Mouse (Mus musculus) kidney, postnatal 25 days (tissue): ENCODE data around the gene Dennd4b.
"Not testable (repeated sequence)": the region's sequence is repeated elsewhere in the genome, so short reads cannot be mapped to it uniquely, and the experiment has no call there.

Experiments
- DNase-seq, 2 experiments: peaks; one replicate each; pipeline ENCODE4 v3.0.0; 2021; ENCODE audit warnings: mixed read lengths in 2 of 2

The Dennd4b gene

DNA sequence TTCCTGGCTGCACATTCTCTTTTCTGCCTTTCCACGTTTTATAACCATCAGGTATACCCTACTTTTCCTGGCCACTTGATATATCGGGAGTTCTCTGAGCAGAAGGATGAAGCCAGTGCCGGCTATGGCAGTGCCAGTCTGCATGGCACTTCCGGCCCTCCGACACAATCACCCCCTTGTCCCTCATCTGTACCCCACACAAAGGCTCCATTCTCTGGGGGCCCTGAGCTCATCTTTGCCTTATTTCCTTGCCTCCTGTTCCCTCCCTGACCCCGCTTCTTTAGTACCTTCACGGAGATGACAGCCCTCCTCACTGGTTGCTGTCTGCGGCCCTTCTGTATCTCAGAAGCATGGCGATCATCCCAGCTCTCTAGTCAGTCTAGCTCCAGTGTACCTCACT, 15.7 kb downstream of the Dennd4b start:
- no peak for DNase-seq

DNA sequence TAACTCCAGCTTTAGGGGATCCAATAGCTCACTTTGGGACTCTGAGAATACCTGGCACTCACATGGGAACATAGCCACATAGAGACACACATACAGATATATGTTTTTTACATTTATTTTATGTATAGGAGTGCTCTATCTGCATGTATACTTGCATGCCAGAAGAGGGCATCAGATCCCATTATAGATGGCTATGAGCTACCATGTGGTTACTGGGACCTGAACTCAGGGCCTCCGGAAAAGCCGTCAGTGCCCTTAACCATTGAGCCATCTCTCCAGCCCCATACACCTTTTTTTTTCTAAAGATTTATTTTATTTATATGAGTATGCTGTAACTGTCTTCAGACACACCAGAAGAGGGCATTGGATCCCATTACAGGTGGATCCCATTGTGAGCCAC, 19.2 kb downstream of the Dennd4b start:
- no peak for DNase-seq

DNA sequence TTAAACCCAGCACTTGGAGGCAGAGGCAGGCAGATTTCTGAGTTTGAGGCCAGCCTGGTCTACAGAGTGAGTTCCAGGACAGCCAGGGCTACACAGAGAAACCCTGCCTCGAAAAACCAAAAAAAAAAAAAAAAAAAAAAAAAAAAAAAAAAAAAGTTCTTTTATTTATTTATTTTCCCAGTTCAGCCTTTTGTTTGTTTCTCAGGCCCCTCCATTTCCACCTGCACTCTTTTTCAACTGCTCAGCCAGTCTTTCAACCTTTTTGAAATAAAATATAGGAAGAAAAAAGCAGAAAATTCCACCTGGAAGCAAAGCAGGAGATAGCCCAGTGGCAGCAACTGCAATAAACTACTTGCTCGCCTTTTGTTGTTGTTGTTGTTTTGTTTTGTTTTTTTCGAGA, 24.4 kb downstream of the Dennd4b start:
- DNase-seq = not testable (repeated sequence)

DNA sequence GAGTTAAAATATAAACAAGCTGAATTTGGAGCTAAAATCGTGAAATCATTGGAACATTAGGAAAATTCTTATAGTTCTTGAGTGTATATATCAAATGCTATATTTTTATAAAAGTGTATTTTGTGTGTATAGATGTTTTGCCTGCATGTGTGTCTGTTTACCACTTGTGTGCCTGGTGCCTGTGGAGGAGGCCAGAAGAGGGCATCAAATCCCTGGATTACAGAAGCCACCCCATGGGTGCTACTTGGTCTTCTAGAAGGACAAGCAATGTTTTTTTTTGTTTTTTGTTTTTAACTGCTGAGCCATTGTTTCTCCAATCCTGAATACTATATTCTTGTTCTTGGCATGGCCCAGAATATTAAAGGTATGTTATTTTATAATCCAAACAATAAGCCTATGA, 25.6 kb downstream of the Dennd4b start:
- peak in 1 of 2 experiments; percentile 33 for DNase-seq

DNA sequence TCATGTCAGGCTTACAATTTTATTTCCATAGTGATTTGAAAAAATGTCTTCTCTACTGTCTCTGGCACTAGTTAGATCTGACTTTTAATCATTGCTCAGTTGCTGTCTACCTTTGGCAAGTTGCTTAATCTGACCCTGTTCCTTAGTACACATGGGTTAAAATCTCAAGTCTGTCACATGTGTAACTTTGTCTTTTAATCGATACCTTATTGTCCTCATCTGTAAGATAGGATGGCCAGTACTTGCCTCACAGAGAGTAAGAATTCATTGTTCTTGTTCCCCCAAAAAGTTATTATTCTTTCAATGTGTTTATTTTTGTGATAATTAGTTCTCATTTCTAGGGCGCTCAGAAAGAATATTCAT, 27.0 kb downstream of the Dennd4b start:
- no peak for DNase-seq

DNA sequence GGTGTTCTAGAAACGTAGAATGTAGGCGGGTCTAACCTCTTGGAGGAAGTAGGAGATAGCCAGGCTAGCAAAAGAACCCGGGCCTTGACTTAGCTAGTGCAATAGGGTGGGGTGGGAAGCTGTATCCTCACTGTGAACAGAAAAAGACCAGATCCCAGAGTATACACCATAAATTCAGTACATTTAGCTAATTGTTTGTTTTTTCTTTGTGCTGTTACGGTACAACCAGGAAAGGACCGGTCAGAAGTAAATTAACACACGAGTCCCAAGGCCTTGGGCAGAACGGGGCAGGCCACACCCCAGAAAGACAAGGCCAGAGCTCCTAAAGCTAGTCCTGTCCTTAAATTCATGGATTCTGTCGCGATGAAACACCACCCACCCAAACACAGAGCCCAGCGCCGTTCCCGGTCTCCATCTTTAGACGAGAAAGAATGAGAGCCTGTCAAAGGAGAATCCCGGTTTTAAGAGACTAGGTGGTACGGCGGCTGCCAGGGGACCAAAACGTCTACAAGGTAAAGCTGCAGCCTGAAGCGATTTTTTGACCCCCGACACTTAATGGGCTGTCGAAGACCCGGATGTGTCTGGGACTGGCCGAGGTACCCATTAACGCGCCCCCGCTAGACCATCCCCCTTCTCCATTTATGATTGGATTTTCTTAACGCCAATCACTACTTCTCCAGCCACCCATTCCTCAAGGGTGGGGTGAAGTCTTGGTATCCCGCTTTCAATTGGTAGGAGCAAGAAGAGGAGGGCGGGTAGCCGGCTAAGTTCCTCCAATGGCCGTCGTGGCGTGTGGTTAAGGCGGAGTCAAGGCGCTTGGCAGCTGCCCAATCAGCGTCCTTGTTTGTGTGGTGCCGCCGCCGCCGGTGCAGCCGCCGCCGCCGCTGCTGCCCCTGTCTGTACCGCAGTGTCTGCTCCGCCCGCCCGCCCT, 27.6 kb downstream of the Dennd4b start, which contains the start of gene Gatad2b:
TSS of gene Gatad2b (plus strand) at position 834 of the 931 bp plus-strand sequence.
- DNase-seq = peak; percentile 99 to 100

DNA sequence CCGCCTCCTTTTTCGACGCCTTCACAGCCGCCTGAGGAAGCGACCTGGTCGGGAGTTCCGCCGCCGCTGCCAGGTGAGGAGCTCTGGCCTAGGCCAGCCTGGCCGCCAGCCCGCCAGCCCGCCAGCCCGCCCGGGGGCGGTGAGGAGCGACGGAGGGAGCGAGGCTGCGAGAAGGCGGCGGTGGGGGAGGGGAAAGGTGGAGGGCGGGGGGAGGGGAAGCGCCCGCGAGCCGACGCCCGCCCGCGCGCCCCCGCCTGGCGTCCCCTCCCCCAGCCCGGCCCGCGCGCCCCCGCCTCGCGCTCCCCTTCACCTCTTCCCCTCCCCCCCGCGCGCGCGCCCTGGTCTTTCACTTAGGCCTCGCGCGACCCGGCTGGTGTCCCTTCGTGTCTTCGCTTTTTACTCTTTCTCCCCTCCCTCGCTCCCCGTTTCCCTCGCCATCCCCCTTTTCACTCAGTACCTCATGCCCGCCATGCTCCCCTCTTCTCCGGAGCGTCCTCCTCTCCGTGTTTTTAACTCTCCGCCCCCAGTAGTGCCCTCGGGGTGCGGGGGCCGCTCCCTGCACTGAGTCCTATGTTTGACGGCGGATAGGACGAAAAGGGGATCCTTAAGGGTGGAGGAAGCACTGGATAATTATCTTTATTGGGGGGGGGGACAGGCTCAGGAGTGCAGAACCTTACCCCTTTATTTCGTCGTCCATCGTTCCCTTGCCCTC, 28.5 kb downstream of the Dennd4b start:
- peak; percentile 75 to 85 for DNase-seq

DNA sequence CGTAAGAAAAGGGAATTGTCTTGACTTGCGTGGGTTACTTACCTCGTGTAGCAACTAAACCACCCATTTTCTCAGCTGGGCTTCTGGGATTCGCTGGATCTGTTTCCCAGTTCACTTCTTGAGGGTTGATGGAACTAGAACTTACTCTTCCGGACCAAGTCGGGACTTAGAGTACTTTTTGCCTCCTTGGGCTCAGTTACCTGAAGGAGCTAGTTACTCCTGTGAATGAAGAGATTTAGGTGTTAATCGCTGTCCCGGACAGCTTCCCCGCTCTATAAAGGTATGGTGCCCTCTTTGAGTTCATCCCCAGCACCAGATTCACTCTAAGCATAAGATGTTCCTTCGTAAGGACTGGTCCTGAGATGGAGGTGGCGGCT, 29.1 kb downstream of the Dennd4b start:
- DNase-seq = no peak

DNA sequence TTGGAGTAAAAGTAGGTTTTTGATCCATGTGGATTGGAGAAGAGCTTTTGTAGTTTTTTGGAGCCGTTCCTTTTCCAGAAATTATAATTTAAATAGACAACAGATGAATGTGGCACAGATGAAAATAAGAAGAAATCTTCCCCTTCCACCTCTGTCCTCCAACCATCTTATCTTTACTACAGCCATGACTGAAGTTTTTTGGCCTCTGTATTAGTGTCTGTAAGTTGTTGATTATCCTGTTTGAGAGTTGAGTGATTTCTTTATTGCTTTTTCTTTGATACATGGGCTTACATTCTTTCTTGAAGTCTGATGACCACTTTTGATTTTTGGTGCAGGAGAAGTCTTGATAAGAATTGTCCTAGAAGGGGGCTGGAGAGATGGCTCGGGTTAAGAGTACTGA, 29.7 kb downstream of the Dennd4b start:
- DNase-seq = no peak

DNA sequence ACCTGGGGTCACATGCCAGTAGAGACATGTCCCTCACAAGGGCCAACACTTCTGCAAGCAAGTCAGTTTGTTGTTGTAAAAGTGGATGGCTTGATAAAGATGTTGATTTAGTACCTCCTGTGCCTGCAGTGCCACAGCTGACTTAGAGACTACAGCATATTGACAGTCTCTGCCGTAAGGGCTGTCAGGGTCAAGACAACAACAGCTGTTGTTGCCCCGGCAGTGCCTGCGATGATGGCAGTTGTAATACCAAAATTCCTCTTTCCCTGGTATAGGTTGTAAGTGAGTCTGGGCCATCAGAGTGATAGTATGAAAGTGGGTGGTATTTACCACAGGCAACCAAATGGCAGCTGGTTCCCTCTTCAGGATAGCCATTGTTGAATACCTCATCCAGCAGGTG, 40.8 kb downstream of the Dennd4b start:
- no peak for DNase-seq

DNA sequence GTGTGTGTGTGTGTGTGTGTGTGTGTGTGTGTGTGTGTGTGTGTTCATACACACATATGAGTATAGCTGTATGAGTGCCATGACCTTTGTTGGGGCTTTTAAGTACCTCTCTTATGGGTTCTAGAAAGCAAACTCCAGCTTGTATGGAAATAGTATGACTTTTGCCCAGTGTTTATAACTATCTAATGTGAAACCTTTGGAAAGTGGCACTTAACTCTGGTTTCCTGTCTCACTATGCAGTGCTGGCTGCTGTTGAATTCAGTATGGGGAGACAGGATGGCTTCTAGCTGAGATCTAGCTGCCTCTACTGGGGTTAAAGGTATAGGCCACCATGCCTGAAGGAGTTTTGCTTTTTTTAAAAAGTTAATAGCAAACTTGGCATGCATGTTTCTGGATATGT, 44.6 kb downstream of the Dennd4b start:
- DNase-seq = no peak

DNA sequence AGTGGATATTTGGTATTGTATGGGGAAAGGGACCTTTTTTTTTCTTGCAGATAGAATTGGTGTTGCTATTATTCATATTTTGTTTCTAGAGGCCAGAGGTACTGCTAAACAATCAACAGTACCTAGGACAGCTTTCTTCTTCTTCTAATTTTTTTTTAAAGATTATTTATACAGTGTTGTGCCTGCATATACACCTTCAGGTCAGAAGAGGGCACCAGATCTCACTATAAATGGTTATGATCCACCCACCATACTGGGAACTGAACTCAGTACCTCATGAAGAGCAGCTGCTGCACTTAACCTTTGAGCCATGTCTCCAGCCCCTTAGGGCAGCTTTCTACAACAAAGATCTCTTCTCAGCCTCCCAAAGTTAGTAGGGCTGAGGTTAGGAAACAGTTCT, 48.4 kb downstream of the Dennd4b start:
- DNase-seq = no peak

DNA sequence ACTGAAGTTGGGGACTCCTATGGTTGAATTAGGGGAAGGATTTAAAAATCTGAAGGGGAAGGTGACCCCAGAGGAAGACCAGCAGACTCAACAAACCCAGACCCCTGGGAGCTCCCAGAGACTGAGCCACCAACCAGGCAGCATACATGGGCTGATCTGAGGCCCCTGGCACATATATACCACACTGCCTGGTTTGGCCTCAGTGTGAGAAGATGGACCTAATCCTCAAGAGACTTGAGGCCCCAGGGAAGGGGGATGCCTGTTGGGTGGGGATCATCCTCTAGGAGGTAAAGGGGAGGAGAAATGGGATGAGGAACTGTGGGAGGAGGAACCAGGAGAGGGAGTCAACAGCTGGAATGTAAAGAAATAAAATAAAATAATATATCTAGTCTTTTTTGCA, 49.3 kb downstream of the Dennd4b start:
- no peak for DNase-seq

DNA sequence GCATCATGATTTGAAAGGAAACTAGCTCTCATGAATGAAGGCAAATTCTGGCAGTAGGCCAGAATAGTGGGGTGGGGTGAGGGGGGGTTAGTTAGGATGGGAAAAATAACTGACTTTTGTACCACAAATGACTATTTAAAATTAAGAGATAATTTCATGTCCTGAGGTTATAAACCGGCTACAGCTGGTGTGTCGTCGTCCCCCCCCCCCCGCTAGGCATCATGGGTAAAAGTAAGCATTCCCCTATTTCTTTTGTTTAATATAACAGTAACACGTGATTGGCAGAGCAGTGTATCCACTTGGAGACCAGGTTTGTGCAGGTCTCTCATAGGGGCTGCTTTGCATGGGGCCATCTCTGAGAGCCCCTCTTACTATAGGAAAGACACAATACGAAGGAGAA, 57.3 kb downstream of the Dennd4b start:
- DNase-seq = no peak

DNA sequence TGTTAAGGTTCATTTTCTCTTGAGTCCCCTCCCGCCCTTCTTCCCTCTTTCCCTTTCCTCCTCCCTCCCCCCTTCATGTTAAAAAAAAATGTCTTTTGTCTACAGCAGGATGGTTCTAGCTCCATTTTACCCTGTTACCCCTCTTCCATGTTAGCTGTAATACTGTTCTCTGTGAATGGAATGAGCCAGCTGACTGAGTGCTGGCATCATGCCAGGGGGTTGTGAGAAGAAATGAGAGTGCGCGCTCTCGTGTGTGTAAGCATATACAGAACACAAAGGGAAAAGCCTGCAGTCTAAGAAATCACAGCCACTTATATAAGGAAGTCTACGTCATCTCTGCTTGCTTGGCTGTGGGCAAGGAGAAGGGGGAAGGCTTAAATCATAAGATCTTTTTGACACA, 58.1 kb downstream of the Dennd4b start:
- DNase-seq = peak; percentile 77 to 90
